Mouse (Mus musculus) kidney, adult 11 months (tissue): Measurements from ENCODE around the gene Rab24.

ENCODE experiments used
- DNase-seq: peaks from one replicate; pipeline ENCODE4 v3.0.0; 2022

Gene Rab24

DNA sequence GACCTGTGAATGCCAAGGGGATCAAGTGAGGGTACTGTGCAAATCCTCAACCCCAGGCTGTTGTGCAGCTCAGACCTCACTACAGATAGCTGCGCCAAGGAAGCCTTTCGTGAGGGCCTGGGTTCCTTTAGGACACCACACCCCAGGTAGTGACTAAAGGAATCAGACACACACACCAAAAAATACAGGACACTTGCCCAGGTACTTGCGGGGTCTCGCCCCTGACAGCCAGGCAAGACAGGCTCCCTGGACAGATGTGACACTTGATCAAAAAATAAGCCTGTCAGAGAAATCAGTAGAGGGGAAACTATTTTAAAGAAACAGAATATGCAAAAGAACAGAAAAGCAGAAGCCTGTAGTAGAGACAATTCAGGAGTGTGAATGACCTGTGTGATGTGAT lies 6.9 kb upstream of the Rab24 start:
- DNase-seq = no peak

GRCm38 (mm10) chr13:55328171-55328570 lies 6.4 kb upstream of the Rab24 start:
- no peak for DNase-seq

GRCm38 (mm10) chr13:55327633-55328032 lies 5.9 kb upstream of the Rab24 start:
- peak; percentile 87 for DNase-seq

GRCm38 (mm10) chr13:55327169-55327568 lies 5.4 kb upstream of the Rab24 start:
- no peak for DNase-seq

- DNase-seq = no peak
These were observed 3.9 kb upstream of the Rab24 start for GRCm38 (mm10) chr13:55325596-55325995.

DNA sequence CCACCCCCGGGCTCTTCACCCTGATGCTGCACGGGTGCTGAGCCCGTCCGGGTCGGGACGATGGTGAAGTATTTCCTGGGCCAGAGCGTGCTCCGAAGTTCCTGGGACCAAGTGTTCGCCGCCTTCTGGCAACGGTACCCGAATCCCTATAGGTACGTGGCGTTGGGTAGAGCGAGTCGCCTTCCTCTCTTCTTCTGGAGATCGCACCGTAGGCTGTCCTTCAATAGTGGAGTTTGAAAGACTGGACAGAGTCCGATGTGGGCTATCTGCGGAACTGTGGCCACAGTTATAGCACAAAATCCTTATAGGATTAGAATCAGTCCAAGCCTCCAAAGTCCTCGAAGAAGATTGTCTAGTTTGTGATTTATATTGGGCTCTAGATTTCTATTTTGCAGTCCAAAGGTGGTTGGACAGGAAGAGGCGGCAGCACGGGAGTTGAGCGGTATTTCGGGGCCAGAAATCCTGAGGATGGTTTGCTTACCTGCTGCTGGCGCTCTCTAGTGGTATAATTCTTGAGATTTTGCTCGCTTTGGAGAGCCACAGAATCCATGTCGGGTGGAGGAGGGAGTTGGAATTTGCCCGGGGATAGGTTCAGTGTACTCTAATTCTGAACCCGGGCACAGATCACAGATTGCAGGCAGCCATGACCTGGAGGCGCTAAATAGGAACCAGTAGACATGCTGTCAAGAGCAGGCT lies 532 bp upstream of the Rab24 start:
- DNase-seq = peak; percentile 85

DNA sequence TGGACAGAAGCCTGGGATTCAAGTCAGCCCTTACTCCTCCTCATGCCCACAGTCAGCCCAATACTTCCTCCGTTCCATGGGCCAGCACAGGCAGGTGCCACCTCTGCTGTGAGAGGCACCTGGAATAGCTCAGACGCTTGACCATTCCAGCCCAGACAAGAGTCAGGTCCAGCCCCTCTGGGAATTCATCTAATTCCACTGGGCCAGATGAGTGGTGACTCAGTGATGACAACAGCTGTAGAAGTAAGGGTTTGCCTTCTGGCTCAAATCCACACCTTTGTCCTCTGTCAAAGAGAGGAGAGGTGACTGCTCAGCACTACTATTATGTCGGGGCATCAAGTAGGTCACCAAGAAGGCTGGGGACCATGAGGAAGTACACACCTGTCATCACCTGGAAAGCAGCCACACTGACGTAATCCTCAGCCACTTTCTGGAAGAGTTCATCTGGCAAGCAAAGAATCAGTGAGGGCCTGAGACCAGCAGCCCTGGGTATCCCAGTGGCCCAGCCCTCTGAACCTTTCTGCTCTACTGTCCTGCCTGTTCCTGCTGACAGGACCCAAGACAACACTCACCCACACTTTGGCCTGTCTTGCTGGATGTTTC lies 1.7 kb downstream of the Rab24 start, which contains the start of gene Prelid1:
TSS of gene Prelid1 (plus strand) at position 570 of the 603 bp plus-strand sequence.
- no peak for DNase-seq

DNA sequence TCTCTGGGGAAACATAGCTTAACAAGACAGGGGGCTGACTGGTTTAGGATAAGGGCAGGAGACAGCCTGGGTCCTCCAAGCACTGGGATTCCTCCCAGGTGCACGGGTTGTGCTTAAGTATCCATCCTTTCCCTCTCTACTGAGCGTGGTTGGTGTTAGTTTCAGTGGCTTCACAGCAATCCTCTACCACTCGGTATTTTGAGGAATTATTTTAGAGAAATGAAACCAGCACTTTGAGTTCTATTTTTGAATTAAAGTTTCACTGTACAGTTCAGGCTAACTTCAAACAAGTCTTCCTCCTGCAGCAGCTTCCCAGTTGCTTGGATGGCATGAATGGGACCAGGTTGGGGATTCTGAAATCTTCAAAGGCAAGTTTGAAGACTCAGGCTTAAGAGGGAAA lies 3.4 kb downstream of the Rab24 start:
- no peak for DNase-seq

DNA sequence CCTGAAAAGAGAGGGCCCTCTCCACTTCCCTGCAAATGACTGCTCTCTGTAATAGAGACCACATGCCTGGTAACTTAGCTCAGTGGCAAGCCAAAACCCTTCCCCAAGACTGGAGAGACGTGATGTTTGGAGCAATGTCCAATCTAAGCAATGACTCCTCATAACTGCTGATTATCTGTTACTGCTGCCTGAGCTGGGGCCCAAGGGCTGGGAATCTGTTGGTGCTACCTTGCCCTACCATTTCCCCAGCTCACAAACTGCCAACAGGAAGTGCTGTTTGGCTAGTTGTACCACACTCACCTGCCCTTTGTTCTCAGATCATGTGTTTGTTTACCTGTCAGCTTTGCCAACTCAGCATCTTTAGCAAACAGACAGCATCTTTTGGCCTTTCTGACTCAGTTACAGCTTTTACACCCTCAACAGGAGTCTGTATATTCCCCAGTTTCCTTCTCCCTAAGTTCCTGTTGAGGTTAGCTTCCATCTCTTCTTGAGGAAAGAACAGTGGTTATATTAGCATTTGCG lies 6.8 kb downstream of the Rab24 start:
- no peak for DNase-seq

- no peak for DNase-seq
These were observed 8.7 kb downstream of the Rab24 start for GRCm38 (mm10) chr13:55313051-55313450.

- DNase-seq = no peak
These were observed 9.6 kb downstream of the Rab24 start for GRCm38 (mm10) chr13:55312028-55312630.

- no peak for DNase-seq
These were observed 20.8 kb downstream of the Rab24 start for GRCm38 (mm10) chr13:55300913-55301312.

- DNase-seq = no peak
These were observed 25.0 kb downstream of the Rab24 start for GRCm38 (mm10) chr13:55296760-55297159.

DNA sequence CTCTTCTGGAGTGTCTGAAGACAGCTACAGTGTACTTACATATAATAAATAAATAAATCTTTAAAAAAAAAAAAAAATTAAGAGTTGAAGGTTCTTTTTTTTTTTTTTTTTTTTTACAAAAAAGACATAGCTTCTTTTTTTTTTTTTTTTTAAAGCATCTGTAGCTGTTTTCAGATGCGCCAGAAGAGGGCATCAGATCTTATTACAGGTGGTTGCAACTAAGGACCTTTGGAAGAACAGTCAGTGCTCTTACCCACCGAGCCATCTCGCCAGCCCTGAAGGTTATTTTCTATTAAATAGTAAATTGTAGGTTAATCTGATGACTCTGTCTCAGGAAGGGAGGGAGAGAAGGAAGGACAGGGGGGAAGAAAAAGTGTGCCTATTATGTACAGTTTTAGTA lies 32.9 kb downstream of the Rab24 start:
- DNase-seq = no peak

DNA sequence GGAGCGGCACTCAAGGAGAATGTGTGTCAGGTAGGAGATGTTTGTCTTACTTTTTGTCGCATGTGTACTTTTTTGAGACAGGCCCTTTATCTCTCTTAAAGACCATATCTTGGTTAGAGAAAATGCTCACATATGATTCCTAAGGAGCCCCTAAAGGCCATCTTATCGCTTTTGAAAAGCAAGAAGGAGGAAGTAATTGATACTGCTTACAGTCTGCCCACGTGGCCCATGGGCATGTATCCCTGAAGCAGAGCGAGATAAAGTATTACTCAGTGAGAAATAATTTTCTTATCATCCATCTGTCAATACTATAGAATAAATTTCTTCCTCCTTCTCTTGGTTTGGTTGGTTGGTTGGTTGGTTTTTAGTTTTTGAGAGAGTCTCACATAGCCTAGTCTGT lies 44.1 kb downstream of the Rab24 start:
- no peak for DNase-seq

DNA sequence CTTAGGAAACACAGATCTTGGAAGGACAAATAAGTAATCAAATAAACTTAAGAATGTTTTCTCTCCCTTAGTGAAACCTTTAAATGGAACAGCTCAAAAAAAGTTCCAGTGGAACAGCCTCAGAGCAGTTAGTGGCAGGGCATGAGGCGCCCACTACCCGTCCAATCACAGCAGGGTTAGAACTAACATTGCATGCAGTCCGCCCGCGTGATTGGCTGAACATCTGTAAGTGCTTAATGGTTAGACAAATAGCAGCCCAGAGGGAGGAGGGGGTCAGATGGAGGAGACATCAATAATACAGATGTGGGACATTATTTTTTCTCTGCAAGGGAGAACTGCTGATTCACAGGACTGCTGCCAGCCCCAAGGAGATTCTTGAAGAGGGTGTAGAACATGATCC lies 44.5 kb downstream of the Rab24 start:
- DNase-seq = no peak
